In the genomic region with DNA sequence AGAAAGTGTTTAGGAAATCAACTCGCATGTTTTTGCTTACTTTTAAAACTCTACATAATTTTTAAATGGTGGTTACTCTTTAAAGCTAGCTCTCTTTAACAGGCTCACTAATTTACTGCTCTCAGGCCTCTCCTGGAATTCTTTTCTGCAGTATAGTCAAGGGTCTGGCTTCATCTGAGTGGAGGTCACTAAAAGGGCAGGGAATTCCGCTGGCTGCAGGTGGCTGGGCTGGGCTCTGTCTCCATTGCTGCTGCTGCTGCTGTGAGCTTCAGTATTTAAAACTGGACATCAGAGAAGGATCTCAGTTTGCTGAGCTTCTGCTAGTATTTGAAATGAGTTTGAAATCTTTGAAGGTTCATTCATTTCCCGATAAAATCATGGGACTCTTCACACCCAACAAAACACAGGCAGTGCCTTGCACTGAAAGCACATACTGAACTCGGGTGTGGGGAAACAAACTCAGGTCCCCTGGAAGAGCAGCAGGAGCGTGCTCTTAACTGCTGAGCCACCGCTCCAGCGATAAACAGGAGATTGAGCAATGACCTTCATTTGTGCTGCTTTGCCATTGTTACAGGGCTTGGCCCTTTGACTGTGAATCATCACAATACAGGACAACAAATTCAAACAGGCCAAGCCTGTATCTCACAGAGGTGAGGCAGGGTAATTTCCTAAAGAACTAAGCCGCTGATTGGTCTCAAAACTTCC, we compare ENCODE assay signal across 8 mouse cellular contexts.
DNase-seq lines count a peak whose midpoint lies in the region; ATAC-seq and TF ChIP-seq lines count a peak whose summit lies in the region.

No protein-coding gene starts in this region.

- H3K27me3 ChIP-seq in kidney, embryonic 16.5 days (ENCODE audit: insufficient read depth, low read length): no peaks in the 10 kb centered on the region
- peaks cover 6% of the 10 kb centered on the region; the same call in 1 of the 2 replicates for H3K27me3 ChIP-seq in heart, embryonic 10.5 days (ENCODE audit: insufficient read depth, poor library complexity, severe bottlenecking)
- H3K27me3 ChIP-seq in liver, postnatal 0 days (ENCODE audit: insufficient read depth, low read length): no peaks in the 10 kb centered on the region

- H3K9me3 ChIP-seq in kidney, embryonic 16.5 days (ENCODE audit: low read length): peaks cover 3% of the 10 kb centered on the region; the same call in 1 of the 2 replicates
- no peaks in the 10 kb centered on the region for H3K9me3 ChIP-seq in heart, embryonic 10.5 days
- no peaks in the 10 kb centered on the region for H3K9me3 ChIP-seq in liver, postnatal 0 days (ENCODE audit: low read length)

- no peak overlapping the region for H3K4me3 ChIP-seq in kidney, embryonic 16.5 days (ENCODE audit: low read length)
- no peak overlapping the region for H3K4me3 ChIP-seq in heart, embryonic 10.5 days
- H3K4me3 ChIP-seq in liver, postnatal 0 days (ENCODE audit: low read depth, low read length): no peak overlapping the region

- TF ChIP-seq EP300 in liver, postnatal 0 days (IDR thresholded peaks at IDR 0.05; ENCODE audit: low read depth): no peak

- no peak overlapping the region for H3K4me2 ChIP-seq in kidney, embryonic 16.5 days (replicated peaks; ENCODE audit: low read depth, low read length)
- H3K4me2 ChIP-seq in liver, postnatal 0 days (ENCODE audit: low read depth, low read length): no peak overlapping the region

- 39% methylated on average over 8 of the region's 8 CpGs for WGBS in kidney, embryonic 16.5 days
- 43% methylated on average over 8 of the region's 8 CpGs for WGBS in heart, embryonic 10.5 days
- 36% methylated on average over 8 of the region's 8 CpGs for WGBS in liver, postnatal 0 days (ENCODE audit: insufficient replicate concordance)

- no peak for DNase-seq in kidney, adult 11 months
- DNase-seq in ZHBTc4 (ENCODE audit: low read depth, low spot score): peak; percentile 89
- DNase-seq in heart, embryonic 10.5 days (ENCODE audit: low spot score): no peak
- DNase-seq in lung, postnatal 36 days: peak; percentile 28
- DNase-seq in layer of hippocampus, adult 18-20 months (ENCODE audit: low spot score in 2 of 2): no peak
- no peak for DNase-seq in liver, postnatal 0 days
- no peak for DNase-seq in thymus, postnatal 10 days (ENCODE audit: low spot score in 2 of 2)

- H3K9ac ChIP-seq in kidney, embryonic 16.5 days (replicated peaks; ENCODE audit: low read length): no peak overlapping the region
- no peak overlapping the region for H3K9ac ChIP-seq in liver, postnatal 0 days (replicated peaks)

- TF ChIP-seq CTCF in liver, postnatal 0 days (IDR thresholded peaks at IDR 0.05; ENCODE audit: low read depth): no peak

- peaks cover 7% of the 10 kb centered on the region; the same call in 1 of the 2 replicates for H3K36me3 ChIP-seq in kidney, embryonic 16.5 days (ENCODE audit: insufficient read depth, low read length)
- 0 out of 2 replicates have a peak, but pooled peaks cover 2% of the 10 kb centered on the region for H3K36me3 ChIP-seq in heart, embryonic 10.5 days
- no peaks in the 10 kb centered on the region for H3K36me3 ChIP-seq in liver, postnatal 0 days (replicated peaks; ENCODE audit: insufficient read depth, low read length)

- ATAC-seq in kidney, embryonic 16.5 days (ENCODE audit: low FRiP score, low TSS enrichment): no peak
- no peak for ATAC-seq in liver, postnatal 0 days

- peak overlapping the region; percentile 72; the same call in 1 of the 2 replicates for H3K27ac ChIP-seq in kidney, embryonic 16.5 days (ENCODE audit: low read length)
- peak overlapping the region; percentile 85 for H3K27ac ChIP-seq in heart, embryonic 10.5 days
- H3K27ac ChIP-seq in liver, postnatal 0 days (ENCODE audit: low read depth): no peak overlapping the region

- H3K4me1 ChIP-seq in kidney, embryonic 16.5 days (ENCODE audit: insufficient read depth, low read length): peaks cover 9% of the 10 kb centered on the region
- peaks cover 16% of the 10 kb centered on the region for H3K4me1 ChIP-seq in heart, embryonic 10.5 days
- H3K4me1 ChIP-seq in liver, postnatal 0 days (ENCODE audit: insufficient read depth): no peaks in the 10 kb centered on the region

Comparison
In these comparisons a context has a peak if more than half of its experiments do, and no peak if none do; other contexts are left out.
1. DNase-seq: peak in ZHBTc4 (single experiment) and lung, postnatal 36 days (single experiment); none in kidney, adult 11 months (single experiment), heart, embryonic 10.5 days (single experiment), layer of hippocampus, adult 18-20 months (0 of 2), liver, postnatal 0 days (single experiment) and thymus, postnatal 10 days (0 of 2).